Mouse (Mus musculus) heart, postnatal 14 days (tissue): ENCODE results near the gene Olfr1373. TPM values are rescaled to one million over a fixed set of nuclear protein-coding genes. Genes with fewer than 3 reads are reported as not detected.

Experiments
- DNase-seq, 2 experiments: peaks; one replicate each; pipeline ENCODE4 v3.0.0; 2021 to 2022
- intact Hi-C: fragments of 180-260 bp; cut with DNase I; formaldehyde crosslinking; loops from one replicate; pipeline ENCODE4 v1.15.1; 2025
- microRNA-seq, 2 experiments: library from miRNA; unstranded; fragments of <30 nt; microRNA quantifications; one replicate each; pipeline ENCODE4 v1.2.0; 2021 to 2022
- total RNA-seq, 2 experiments: library from RNA; stranded (reverse); gene quantifications; 2 replicates each; pipeline ENCODE4 v1.2.3; 2021

Olfr1373 gene
- total RNA-seq, 2 experiments from 2014 or later, result not detected

DNA sequence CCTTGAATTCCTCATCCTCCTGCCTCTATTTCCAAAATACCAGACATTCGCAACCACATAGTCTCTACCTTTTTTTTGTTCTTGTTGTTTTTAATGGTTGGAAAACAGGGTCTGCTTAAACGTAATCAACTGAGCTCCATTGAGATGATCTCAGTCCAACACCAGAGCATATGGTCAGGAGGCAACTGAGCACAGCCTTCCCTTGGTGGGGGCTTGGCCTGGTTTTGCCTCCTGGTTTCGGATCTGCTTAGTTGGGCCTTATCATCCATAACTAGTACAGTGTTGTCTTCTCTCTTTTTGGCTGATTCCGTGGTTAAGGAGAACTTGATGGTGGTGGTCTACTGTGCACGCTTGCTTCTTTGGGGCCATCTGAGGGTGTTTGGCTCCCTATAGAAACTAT lies 36.5 kb downstream of the Olfr1373 start:
- intact Hi-C loops, result no loop called here
- DNase-seq, result no peak

DNA sequence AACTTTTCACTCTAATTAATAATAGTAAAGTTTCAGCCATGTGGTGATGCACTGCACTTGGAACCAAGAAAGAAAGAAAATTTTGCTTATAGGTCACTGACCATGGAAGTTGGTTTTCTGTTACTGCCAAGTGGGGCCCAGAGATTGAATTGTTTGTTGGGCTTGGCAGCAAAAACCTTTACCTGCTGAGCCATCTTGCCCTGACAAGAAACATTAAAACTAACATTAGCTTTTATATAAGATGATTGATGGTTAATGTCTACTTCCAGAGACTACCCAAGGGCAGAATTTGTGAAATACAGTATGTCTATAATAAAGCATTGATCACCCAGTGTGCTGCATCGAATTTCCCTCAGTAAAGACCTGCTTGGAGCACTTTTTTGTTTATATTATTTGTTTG lies 38.9 kb downstream of the Olfr1373 start:
- intact Hi-C loops, result no loop called here
- no peak for DNase-seq

DNA sequence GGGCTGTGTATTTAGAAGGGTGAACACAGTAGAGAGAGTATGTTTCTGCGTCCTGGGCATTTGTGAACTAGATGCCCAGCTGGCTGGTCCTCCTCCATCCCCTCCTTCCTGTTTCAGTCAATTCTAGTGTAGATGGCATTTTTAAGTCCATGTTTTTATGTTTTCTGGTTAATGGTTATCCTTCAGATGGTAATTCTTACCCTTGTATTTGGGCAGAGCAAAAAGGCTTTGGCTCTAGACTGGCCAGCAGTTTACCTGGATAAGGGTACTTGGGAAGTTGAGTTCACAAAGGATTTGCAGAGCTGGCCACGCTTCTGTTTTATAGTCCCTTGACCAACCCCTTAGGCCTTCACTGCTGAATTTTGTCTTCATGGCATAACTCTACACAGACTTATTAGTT lies 39.3 kb downstream of the Olfr1373 start:
- DNase-seq, result no peak
- intact Hi-C loops, result no loop called here

DNA sequence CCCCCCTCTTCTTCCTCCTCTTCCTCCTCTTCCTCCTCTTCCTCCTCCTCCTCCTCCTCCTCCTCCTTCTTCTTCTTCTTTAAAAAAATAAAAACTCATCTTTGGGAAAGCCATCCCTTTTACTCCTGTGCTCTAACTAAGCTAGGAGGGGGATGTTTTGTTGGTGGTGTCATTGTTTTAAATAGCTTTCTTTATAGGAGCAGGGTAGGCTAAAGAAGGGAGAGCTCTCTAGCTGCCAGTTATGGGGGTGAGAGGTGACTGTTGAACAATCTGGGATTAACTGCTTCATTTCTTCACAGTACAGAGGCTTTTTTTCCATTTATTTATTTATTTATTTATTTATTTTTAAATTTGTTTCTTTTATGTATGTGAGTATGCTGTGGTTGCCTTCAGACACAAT lies 39.8 kb downstream of the Olfr1373 start:
- intact Hi-C loops, result no loop called here
- no peak for DNase-seq

DNA sequence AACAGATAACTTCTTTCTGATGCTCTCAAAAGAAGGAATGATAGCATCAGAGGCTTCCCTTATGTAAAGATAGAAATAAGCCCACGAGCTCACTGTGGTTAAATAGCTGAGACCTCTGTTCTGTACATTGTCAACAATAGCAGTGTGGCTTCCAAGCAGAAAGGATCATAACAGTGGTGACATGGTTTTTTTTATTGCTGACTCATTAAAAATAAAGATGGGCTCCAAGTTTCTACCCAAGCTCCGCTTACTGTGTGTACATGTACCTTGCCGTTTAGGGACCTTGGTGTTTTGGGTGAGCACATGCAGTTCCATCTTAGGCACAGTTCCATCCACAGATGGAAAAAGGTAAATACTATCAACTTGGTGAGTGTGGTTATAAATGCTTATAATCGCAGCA lies 42.4 kb downstream of the Olfr1373 start:
- intact Hi-C loops, result no loop called here
- no peak for DNase-seq

DNA sequence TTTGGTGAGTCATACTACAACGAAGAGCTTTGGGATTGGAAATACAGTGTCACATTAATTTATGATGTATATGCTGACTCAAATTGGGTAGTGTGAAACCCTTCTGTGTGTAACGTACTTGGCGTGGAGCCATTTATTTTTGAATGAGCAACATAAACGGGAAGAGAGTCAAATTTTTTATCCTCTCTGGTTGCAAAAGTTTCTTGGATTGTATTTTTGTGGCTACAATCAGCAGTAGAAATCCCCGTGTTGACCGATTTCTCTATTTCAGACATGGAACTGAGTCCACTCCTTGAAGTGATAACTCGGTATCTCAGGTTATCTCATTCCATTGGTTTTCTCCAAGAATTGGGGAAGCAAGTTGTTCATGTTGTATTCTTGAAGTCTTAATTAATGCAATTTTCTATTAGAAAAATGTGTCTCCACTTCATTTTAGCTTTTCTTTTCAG lies 45.5 kb downstream of the Olfr1373 start:
- intact Hi-C loops, result loop anchor here (5.0 kb wide), 1 partner anchor 97 kb away; the partner anchor contains the start of genes Cdkl3 and Ube2b
- no peak for DNase-seq

DNA sequence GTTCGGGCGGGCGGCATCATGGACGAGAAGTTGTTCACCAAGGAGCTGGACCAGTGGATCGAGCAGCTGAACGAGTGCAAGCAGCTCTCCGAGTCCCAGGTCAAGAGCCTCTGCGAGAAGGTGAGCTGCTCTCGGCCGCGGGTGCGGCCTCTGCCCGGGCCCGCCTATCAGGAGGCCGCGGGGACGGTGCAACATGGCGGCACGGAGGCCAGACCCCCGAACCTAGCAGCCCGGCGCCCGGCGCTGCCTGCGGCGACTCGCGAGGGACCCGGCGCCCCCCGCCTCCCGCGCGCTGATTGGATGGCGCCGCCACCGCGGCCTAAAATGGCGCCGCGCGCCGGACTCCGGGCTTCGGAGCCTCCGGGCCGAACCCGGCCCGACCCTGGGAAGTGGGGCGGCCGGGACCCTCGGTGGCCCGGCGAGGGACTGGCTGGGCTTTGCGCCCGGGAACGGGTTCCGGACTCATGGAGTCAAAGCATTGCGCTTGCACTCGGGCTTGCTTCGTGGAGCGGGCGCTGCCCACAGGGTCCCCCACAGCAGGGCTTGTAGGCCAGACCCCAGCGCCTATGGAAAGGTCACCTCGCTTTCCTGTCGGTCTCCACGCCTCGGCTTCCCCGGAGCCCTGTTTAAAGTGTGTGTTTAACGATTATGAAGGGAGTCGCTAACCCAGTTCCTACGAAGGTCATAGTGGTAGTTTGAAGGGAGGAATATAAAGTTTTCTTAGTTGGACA lies 46.1 kb downstream of the Olfr1373 start:
- peak; percentile 80 to 82 for DNase-seq
- intact Hi-C loops, result loop anchor here (5.0 kb wide), 1 partner anchor 97 kb away; the partner anchor contains the start of genes Cdkl3 and Ube2b

DNA sequence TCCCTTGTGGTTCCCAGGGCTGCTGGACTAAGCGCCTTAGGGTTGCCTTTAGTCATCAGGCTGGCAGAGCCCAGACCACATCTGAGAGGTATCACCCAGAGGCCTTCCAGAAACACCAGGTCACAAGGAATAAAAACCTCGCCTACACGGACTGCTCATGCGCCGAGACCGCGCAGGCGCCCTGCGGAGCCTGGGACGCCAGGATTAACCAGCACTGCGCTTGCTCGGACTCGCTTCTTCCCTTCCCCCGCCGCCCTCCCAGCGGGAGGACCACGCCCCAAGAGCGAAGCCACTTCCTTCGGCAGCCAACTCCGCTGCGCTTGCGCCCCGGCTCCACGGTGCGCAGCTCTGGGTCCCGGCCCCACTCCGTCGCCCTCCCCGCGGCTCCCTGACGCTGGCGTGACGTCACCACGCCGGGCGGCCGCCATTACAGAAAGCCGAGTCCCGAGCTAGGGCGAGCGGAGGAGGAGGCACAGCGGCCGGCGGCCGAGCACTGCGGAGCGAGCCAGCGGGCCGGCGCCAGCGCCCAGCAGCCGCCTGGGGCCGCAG lies 46.9 kb downstream of the Olfr1373 start, which contains the start of gene Ppp2ca:
Gene Ppp2ca, plus strand, starts transcription at position 284 of the 549 bp plus-strand sequence.
- intact Hi-C loops, result loop anchor here (5.0 kb wide), 1 partner anchor 96 kb away; the partner anchor contains the start of genes Cdkl3 and Ube2b
- peak; percentile 98 for DNase-seq

DNA sequence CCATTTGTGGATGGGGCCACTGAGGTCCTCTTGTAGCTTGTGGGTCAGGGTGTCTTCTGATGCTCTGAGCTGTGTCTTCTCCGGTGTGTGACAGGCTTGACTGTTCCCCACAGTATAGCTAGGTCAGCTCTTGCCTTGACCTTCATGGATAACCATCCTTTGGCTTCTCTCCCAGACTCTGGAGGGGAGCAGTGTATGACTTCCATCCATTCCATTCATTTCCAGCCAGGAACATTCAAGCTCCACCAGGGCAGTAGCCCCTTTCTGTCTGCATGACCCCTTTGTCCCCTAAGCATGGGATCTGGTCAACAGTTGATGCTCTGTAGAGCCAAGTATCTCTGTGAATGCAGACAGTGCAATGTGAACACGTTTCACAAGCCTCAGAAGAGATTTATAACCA lies 47.7 kb downstream of the Olfr1373 start:
- no peak for DNase-seq
- intact Hi-C loops, result loop anchor here (5.0 kb wide), 1 partner anchor 95 kb away; the partner anchor contains the start of genes Cdkl3 and Ube2b

DNA sequence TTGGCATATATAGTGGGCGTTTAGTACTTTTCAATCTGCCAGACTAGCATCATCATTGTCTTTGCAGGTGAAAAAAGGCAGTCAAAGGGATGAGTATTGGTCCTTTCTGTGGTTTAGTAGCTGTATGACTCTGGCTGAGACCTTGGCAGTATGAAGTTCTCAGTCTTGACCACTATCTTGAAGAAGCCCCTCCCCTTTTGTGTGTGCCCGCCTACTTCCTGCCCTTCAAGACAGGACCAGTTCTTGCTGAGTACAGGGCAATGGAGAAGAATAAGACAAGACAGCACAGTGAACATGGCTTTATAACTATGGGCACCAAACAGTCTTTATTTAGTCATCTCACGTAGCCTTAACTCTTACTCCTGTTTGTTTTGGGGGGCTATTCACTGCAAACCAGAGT lies 48.3 kb downstream of the Olfr1373 start:
- intact Hi-C loops, result loop anchor here (5.0 kb wide), 1 partner anchor 95 kb away; the partner anchor contains the start of genes Cdkl3 and Ube2b
- no peak for DNase-seq

Small RNA genes within 50 kb of the gene (microRNA-seq; reads per million reads assigned to microRNA genes)
- gene Gm24157 (0.12 to 0.27 reads per million in 2 experiments), gene Mir3061 (4.8 to 23.8 reads per million in 2 experiments)

Other genes with a start within 250 kb of the Olfr1373 start
- gene Cdkn2aipnl, start 177.9 kb downstream of the Olfr1373 start, total RNA-seq, result 10 to 100 TPM; 13.0 to 16.2 TPM
- gene Ube2b, start 144.8 kb downstream of the Olfr1373 start, total RNA-seq, result 100 to 1,000 TPM; 229 to 232 TPM
- 1 to 10 TPM; 5.4 to 7.3 TPM for gene Cdkl3, start 141.3 kb downstream of the Olfr1373 start, total RNA-seq
- 10 to 100 TPM; 55.4 to 60.4 TPM for gene Ppp2ca, start 46.8 kb downstream of the Olfr1373 start, total RNA-seq
- gene Olfr1371, start 68.5 kb upstream of the Olfr1373 start, total RNA-seq, result not detected
- 100 to 1,000 TPM; 225 to 227 TPM for gene Skp1a, start 86.5 kb upstream of the Olfr1373 start, total RNA-seq
- 10 to 100 TPM in 1 of 2 experiments, 1 to 10 TPM in 1; 3.2 to 45.5 TPM for gene Tcf7, start 137.5 kb upstream of the Olfr1373 start, total RNA-seq
- 100 to 1,000 TPM; 926 to 937 TPM for gene Vdac1, start 215.3 kb upstream of the Olfr1373 start, total RNA-seq